Mouse (Mus musculus): ENCODE measurements around the gene Nepn. TPM values are rescaled to one million over a fixed set of nuclear protein-coding genes. Genes with fewer than 3 reads are reported as not detected.

Gene Nepn
- polyA plus RNA-seq, 1 experiment from 2014 or later = 0.55 TPM

GRCm38 (mm10) chr10:52427634-52428415 lies 39.1 kb downstream of the Nepn start:
- peak overlapping the region; percentile 30; the same call in 1 of the 2 replicates for H3K27ac ChIP-seq (replicated peaks)
- H3K36me3 ChIP-seq (ENCODE audit: control insufficient read depth, insufficient read depth, low read length) = no peaks in the 10 kb centered on the region; the same call in 1 of the 2 replicates
- no peaks in the 10 kb centered on the region for H3K27me3 ChIP-seq (ENCODE audit: control insufficient read depth, insufficient read depth, low read length)
- no peak overlapping the region for H3K4me3 ChIP-seq (ENCODE audit: low read depth, low read length)
- 57% methylated on average over 2 of the region's 2 CpGs for WGBS
- ATAC-seq (ENCODE audit: low FRiP score, low TSS enrichment) (0 out of 2 replicates have a peak, but pooled peaks have one; percentile 21), DNase-seq (ENCODE audit: low spot score) (no peak)
- no peak overlapping the region for H3K9ac ChIP-seq (ENCODE audit: low read length)
- H3K9me3 ChIP-seq (ENCODE audit: control insufficient read depth, low read length) = no peaks in the 10 kb centered on the region
- 0 out of 2 replicates have a peak, but pooled peaks cover 2% of the 10 kb centered on the region for H3K4me1 ChIP-seq (replicated peaks; ENCODE audit: control insufficient read depth, insufficient read depth)
- TF ChIP-seq EP300 (optimal IDR thresholded peaks at IDR 0.05) (no peak), CTCF (IDR thresholded peaks at IDR 0.05; ENCODE audit: low read depth) (no peak)
- no peak overlapping the region for H3K4me2 ChIP-seq (replicated peaks; ENCODE audit: low read depth)

GRCm38 (mm10) chr10:52430953-52431352 lies 42.2 kb downstream of the Nepn start:
- H3K9ac ChIP-seq (ENCODE audit: low read length) = no peak overlapping the region
- no peak for ATAC-seq (ENCODE audit: low FRiP score, low TSS enrichment)
- WGBS = 81% methylated on average over 1 of the region's 1 CpGs

DNA sequence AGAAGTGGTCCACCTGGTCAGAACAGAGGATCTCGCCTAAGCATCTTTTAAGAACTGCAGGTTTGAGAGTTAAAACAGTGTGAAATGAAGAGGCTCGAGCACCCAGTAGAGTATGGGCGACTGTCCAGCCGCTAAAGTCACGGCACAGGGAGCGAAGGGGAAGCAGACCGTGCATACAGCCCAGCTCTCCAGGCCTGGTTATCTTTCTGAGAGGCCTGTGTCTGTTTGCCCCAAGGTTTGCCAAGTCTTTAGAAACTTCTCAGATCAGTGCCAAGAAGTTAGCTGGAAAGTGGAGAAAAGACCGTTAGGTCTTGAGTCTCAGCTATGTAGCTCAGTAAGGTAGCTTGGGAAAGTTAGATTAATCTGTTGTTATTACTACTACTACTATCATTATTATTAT lies 46.1 kb downstream of the Nepn start:
- Histone ChIP-seq H3K27me3 (ENCODE audit: control insufficient read depth, insufficient read depth, low read length) (no peaks in the 10 kb centered on the region), H3K4me3 (ENCODE audit: low read depth, low read length) (no peak overlapping the region), H3K4me2 (replicated peaks; ENCODE audit: low read depth) (no peak overlapping the region), H3K36me3 (ENCODE audit: control insufficient read depth, insufficient read depth, low read length) (peaks cover 14% of the 10 kb centered on the region; the same call in 1 of the 2 replicates), H3K9me3 (ENCODE audit: control insufficient read depth, low read length) (no peaks in the 10 kb centered on the region), H3K27ac (replicated peaks) (no peak overlapping the region), H3K4me1 (replicated peaks; ENCODE audit: control insufficient read depth, insufficient read depth) (no peaks in the 10 kb centered on the region), H3K9ac (ENCODE audit: low read length) (no peak overlapping the region)
- DNase-seq (ENCODE audit: low spot score) (no peak), ATAC-seq (ENCODE audit: low FRiP score, low TSS enrichment) (no peak)
- no peak for TF ChIP-seq CTCF (IDR thresholded peaks at IDR 0.05; ENCODE audit: low read depth)
- TF ChIP-seq EP300 (optimal IDR thresholded peaks at IDR 0.05) = no peak
- 89% methylated on average over 8 of the region's 8 CpGs for WGBS

More at GRCm38 (mm10) chr10:52430953-52431352, 42.2 kb downstream of the Nepn start:
- no peak overlapping the region for H3K4me3 ChIP-seq (ENCODE audit: low read depth, low read length)
- H3K27ac ChIP-seq (replicated peaks) = no peak overlapping the region
- no peaks in the 10 kb centered on the region for H3K27me3 ChIP-seq (ENCODE audit: control insufficient read depth, insufficient read depth, low read length)
- no peak for DNase-seq (ENCODE audit: low spot score)
- H3K4me1 ChIP-seq (replicated peaks; ENCODE audit: control insufficient read depth, insufficient read depth) = 0 out of 2 replicates have a peak, but pooled peaks cover 2% of the 10 kb centered on the region
- TF ChIP-seq EP300 (optimal IDR thresholded peaks at IDR 0.05) (no peak), CTCF (IDR thresholded peaks at IDR 0.05; ENCODE audit: low read depth) (no peak)
- no peaks in the 10 kb centered on the region for H3K9me3 ChIP-seq (ENCODE audit: control insufficient read depth, low read length)
- H3K36me3 ChIP-seq (ENCODE audit: control insufficient read depth, insufficient read depth, low read length) = peaks cover 7% of the 10 kb centered on the region; the same call in 1 of the 2 replicates
- H3K4me2 ChIP-seq (replicated peaks; ENCODE audit: low read depth) = no peak overlapping the region

Other genes with a start within 250 kb of the Nepn start
- 0.10 and 0.13 TPM in 2 replicates for gene Ros1, start 193.7 kb upstream of the Nepn start, polyA plus RNA-seq (2015; fragmentation: Nextera tagmentation; extraction: Ambion mirVana)
- 16.6 and 18.6 TPM in 2 replicates for gene Dcbld1, start 155.4 kb upstream of the Nepn start, polyA plus RNA-seq (2015; fragmentation: Nextera tagmentation; extraction: Ambion mirVana)
- gene Gm26741, start 30.2 kb upstream of the Nepn start, polyA plus RNA-seq (2015; fragmentation: Nextera tagmentation; extraction: Ambion mirVana) = not detected in 2 replicates
- 11.9 and 12.0 TPM in 2 replicates for gene Gopc, start 6.8 kb upstream of the Nepn start, polyA plus RNA-seq (2015; fragmentation: Nextera tagmentation; extraction: Ambion mirVana)
- 10.1 and 10.4 TPM in 2 replicates for gene Nus1, start 28.6 kb downstream of the Nepn start, polyA plus RNA-seq (2015; fragmentation: Nextera tagmentation; extraction: Ambion mirVana)